Mouse (Mus musculus) c-Kit-positive CD71-positive TER-119-positive erythroid progenitor cells, embryonic 14.5 days (primary cell): ENCODE data around the gene Mrpl58.
"Not testable (repeated sequence)": the region's sequence is repeated elsewhere in the genome, so short reads cannot be mapped to it uniquely, and the experiment has no call there.

Experiments
- DNase-seq: peaks from one replicate; pipeline ENCODE4 v3.0.0-alpha.2; 2013; ENCODE audit warnings: low spot score

Mrpl58 gene

GRCm38 (mm10) chr11:115382891-115383290 is 20.7 kb upstream of the Mrpl58 start:
- DNase-seq, result no peak

GRCm38 (mm10) chr11:115383701-115384474 is 19.7 kb upstream of the Mrpl58 start:
- no peak for DNase-seq

DNA sequence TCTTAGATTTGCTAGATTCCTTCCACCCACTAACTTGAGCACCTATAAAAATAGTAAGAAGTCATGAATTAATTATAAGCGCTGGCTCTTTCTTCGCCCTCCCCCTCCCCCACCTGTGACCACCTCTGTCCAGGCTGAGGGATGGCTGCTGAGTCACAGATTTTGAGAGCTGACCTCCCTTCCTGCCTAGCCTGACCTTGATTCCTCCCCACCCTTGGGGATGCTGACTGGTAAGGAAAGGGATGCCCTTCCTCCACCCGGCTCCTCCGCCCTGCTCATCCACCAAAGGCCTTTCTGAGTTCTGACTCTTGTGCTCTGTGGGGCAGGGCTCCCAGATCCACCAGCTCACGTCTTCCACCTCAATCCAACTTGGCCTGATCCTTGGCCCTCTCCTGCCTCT is 19.0 kb upstream of the Mrpl58 start:
- DNase-seq, result no peak

DNA sequence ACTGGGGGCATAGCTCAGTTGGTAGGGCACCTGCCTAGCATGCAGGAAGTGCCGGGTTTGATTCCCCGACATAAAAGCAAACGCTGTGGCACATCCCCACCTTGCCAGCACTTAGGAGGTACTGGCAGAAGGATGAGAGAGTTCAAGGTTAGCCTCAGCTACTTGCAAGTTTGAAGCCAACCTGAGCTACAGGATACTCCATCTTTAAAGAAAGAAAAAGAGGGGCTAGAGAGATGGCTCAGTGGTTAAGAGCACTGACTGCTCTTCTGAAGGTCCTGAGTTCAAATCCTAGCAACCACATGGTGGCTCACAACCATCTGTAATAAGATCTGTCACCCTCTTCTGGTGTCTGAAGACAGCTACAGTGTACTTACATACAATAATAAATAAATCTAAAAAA is 16.7 kb upstream of the Mrpl58 start:
- DNase-seq, result not testable (repeated sequence)

GRCm38 (mm10) chr11:115391358-115391757 is 12.2 kb upstream of the Mrpl58 start:
- DNase-seq, result no peak

GRCm38 (mm10) chr11:115393721-115394325 is 9.7 kb upstream of the Mrpl58 start:
- DNase-seq, result no peak

DNA sequence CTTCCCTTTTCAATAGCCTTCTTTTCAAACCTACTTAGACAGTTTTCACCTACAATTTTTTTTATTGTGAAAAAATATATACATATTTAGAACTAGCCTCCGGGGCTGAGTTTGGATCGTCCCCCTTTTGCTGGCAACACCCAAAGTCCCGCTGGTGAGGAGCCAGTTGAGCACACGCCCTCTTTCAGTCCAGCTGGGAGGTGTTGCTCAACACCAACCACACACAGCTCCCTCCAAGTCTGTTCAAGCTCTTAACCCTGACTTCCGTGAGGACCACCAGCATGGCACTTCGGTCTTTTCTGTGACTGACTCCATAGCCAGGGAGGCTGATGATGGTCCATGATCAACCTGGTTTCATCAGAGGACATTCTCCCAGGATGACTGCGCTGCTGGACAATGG is 5.5 kb upstream of the Mrpl58 start:
- no peak for DNase-seq

DNA sequence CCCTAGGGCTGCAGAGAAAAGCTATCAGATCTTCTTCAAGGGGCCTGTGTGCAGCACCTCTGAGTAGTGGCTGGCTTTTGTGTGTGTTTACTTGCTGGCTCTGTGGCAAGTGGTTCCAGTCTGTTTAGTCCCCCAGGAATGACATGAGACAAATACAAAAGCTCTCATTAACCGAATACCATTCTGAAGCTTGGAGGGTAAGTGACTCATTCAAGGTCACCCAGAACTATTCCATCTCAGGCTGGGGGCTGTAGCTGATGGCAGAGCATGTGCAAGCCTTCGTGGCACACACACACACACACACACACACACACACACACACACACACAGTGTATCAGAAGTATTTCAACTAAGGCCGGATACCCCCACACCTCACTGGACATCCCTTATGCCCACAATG is 3.4 kb upstream of the Mrpl58 start:
- DNase-seq, result no peak

- no peak for DNase-seq
Measured at GRCm38 (mm10) chr11:115400630-115401391, 2.7 kb upstream of the Mrpl58 start.

- DNase-seq, result no peak
Measured at GRCm38 (mm10) chr11:115405723-115406122, 2.2 kb downstream of the Mrpl58 start.

GRCm38 (mm10) chr11:115406858-115407401 is 3.4 kb downstream of the Mrpl58 start:
- no peak for DNase-seq

- DNase-seq, result no peak
Measured at GRCm38 (mm10) chr11:115408266-115408920, 4.8 kb downstream of the Mrpl58 start.

DNA sequence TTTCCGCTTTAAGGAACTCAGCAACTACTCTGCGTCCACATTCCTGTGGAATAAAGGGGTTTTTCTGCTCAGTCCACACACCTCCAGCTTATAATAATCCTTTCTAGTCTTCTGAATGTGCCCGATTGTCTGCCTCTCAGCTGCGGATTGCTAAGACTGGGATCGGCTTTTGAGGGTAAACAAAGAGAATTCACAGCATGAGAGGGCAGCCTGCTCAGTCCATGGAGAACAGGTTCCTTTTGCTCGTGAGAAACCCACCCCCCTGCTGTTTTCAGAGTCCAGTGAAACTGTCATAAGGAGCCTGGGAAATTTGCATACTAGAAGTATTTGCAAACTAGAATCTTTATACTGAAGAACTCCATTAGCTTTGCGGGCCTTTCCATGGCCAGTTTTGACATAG is 6.0 kb downstream of the Mrpl58 start:
- no peak for DNase-seq

DNA sequence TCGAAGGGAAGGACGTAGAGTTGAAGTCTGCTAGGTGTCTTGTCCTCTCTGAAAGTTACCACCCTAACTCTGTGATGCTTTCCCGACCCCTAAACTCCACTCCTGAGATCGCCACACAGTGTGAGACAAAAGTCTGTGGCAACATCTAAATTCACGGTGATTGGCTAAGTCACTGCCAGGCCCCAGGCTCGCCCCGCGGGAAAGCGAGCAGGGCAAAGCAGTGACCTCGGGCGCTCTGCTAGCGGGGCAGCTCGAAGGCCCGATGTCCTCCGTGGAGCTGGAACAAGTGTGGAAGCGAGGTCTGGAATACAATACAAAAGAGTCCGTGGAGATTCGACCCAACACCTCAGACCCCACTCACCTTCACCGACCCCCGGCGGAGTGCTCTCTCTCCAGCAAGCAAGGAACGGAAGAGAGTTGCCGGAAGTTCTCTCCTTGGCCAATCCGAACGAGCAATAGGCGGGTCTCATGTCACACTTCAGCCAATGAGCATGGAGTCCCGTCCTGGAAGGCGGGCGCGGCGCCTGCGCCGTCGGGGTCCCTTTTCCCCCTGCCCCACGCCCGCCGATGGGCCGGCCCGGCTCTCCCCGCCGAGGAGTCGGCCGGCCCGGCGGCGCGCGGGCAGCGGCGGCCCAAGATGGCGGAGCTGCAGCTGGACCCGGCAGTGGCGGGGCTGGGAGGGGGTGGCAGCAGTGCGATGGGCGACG is 16.1 kb downstream of the Mrpl58 start, which contains the start of the genes Atp5h and Kctd2:
TSS of gene Atp5h (minus strand) at position 432 of the 707 bp plus-strand sequence.
TSS of gene Kctd2 (plus strand) at position 598 of the 707 bp plus-strand sequence.
- DNase-seq, result peak; percentile 94

- DNase-seq, result no peak
Measured at GRCm38 (mm10) chr11:115420336-115421190, 17.0 kb downstream of the Mrpl58 start.

- no peak for DNase-seq
Measured at GRCm38 (mm10) chr11:115421328-115421727, 17.8 kb downstream of the Mrpl58 start.

- DNase-seq, result no peak
Measured at GRCm38 (mm10) chr11:115421972-115422371, 18.4 kb downstream of the Mrpl58 start.

DNA sequence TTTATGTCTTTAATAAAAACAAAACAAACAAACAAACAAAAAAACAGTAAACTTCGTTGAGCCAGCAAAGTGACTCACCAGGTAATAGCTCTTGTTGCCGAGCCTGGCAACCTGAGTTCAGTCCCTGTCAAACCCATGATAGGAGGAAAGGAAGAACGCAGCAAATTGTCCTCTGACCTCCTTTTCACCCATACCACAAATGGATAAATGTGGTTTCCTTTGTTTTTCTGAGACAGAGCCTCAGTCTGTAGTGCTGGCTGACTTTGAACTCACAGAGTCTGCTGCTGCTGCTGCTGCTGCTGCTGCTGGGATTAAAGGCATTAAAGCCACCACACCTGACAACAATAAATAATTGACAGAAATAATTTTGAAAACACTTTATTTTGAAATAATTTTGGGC is 19.5 kb downstream of the Mrpl58 start:
- DNase-seq, result no peak

GRCm38 (mm10) chr11:115424666-115425065 is 21.1 kb downstream of the Mrpl58 start:
- DNase-seq, result no peak

GRCm38 (mm10) chr11:115425671-115426070 is 22.1 kb downstream of the Mrpl58 start:
- no peak for DNase-seq
